Mouse (Mus musculus): ENCODE results near the gene Fgd5. TPM values are rescaled to one million over a fixed set of nuclear protein-coding genes. Genes with fewer than 3 reads are reported as not detected.
"Not testable (repeated sequence)": the region's sequence is repeated elsewhere in the genome, so short reads cannot be mapped to it uniquely, and the experiment has no call there.

Gene Fgd5
- polyA plus RNA-seq (2011; ENCODE audit: insufficient read depth, insufficient read length, low read depth, missing spikeins) = 4.1 and 5.1 TPM in 2 replicates

GRCm38 (mm10) chr6:91978371-91979300 is at the start of gene Fgd5:
TSS of gene Fgd5 (plus strand) at chr6:91978878.
- no peak within 1 kb of the TSS for H3K27ac ChIP-seq (ENCODE audit: insufficient read depth, low read length)

DNA sequence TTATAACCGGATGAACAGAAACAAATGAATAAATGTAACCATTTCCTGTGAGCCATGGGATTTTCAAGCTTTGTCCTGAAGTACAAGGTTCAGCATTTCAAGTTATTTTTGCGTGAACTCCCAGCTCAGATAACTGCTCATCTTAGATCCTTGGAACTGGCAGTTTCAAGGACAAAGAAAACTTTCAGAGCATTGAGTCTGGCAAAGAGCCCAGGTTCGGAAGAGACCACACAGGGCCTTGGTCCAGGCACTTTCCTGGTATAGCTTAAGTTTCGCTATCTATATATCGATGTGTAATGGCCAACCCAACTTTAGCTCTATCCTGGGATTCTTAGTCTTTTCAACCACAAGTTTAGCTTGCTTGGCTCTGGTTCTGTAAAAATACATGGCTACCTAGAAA is 47.4 kb upstream of the Fgd5 start:
- Histone ChIP-seq H3K9me3 (replicated peaks; ENCODE audit: control insufficient read depth, insufficient read depth, low read length, poor library complexity, severe bottlenecking) (no peaks in the 10 kb centered on the region), H3K36me3 (ENCODE audit: control insufficient read depth, insufficient read depth, low read length, poor library complexity, severe bottlenecking) (no peaks in the 10 kb centered on the region), H3K27ac (ENCODE audit: insufficient read depth, low read length) (no peak overlapping the region), H3K4me3 (ENCODE audit: low read depth, low read length) (no peak overlapping the region), H3K4me1 (ENCODE audit: control insufficient read depth, insufficient read depth, low read length) (no peaks in the 10 kb centered on the region), H3K27me3 (ENCODE audit: control insufficient read depth, insufficient read depth, low read length, poor library complexity, severe bottlenecking) (no peaks in the 10 kb centered on the region), H3K9ac (ENCODE audit: low read depth, poor library complexity, severe bottlenecking) (no peak overlapping the region)
- TF ChIP-seq CTCF (IDR thresholded peaks at IDR 0.05; ENCODE audit: low read depth, low read length) (no peak), EP300 (IDR thresholded peaks at IDR 0.05; ENCODE audit: insufficient read depth, low read depth, low read length) (no peak), POLR2A (IDR thresholded peaks at IDR 0.05; ENCODE audit: insufficient read depth, low read length) (no peak)

More at GRCm38 (mm10) chr6:91978371-91979300, at the start of gene Fgd5:
- Histone ChIP-seq H3K4me3 (ENCODE audit: low read depth, low read length) (peak within 1 kb of the TSS; percentile 89), H3K9ac (ENCODE audit: low read depth, poor library complexity, severe bottlenecking) (peak within 1 kb of the TSS; percentile 81), H3K36me3 (ENCODE audit: control insufficient read depth, insufficient read depth, low read length, poor library complexity, severe bottlenecking) (no peaks in the 10 kb centered on the region), H3K9me3 (replicated peaks; ENCODE audit: control insufficient read depth, insufficient read depth, low read length, poor library complexity, severe bottlenecking) (no peaks in the 10 kb centered on the region), H3K27me3 (ENCODE audit: control insufficient read depth, insufficient read depth, low read length, poor library complexity, severe bottlenecking) (peaks cover 2% of the 10 kb centered on the region; the same call in 1 of the 2 replicates), H3K4me1 (ENCODE audit: control insufficient read depth, insufficient read depth, low read length) (no peaks in the 10 kb centered on the region)
- TF ChIP-seq EP300 (IDR thresholded peaks at IDR 0.05; ENCODE audit: insufficient read depth, low read depth, low read length) (no peak), CTCF (IDR thresholded peaks at IDR 0.05; ENCODE audit: low read depth, low read length) (no peak), POLR2A (IDR thresholded peaks at IDR 0.05; ENCODE audit: insufficient read depth, low read length) (no peak)

DNA sequence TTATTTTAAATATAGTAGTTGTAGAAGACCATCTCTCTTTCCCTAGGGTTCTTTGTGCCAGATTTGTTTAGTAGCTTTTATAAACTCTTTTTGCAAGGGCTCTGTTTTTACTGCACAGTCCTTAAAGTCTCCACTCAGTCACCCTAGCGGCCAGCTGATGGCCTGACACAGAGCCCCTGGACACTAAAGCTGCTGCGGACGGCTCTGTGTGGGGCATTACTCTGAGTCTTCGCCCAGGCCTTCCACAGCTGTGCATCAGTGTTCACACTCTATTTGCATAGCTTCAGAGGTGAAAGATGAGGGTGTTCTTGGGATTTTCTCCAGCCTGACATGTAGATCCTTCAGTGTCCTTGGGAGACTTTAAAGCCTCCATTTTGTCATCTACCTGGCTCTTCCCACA is 40.2 kb upstream of the Fgd5 start:
- Histone ChIP-seq H3K27me3 (ENCODE audit: control insufficient read depth, insufficient read depth, low read length, poor library complexity, severe bottlenecking) (no peaks in the 10 kb centered on the region), H3K27ac (ENCODE audit: insufficient read depth, low read length) (no peak overlapping the region), H3K9me3 (replicated peaks; ENCODE audit: control insufficient read depth, insufficient read depth, low read length, poor library complexity, severe bottlenecking) (no peaks in the 10 kb centered on the region), H3K4me3 (ENCODE audit: low read depth, low read length) (no peak overlapping the region), H3K36me3 (ENCODE audit: control insufficient read depth, insufficient read depth, low read length, poor library complexity, severe bottlenecking) (no peaks in the 10 kb centered on the region), H3K9ac (ENCODE audit: low read depth, poor library complexity, severe bottlenecking) (no peak overlapping the region), H3K4me1 (ENCODE audit: control insufficient read depth, insufficient read depth, low read length) (no peaks in the 10 kb centered on the region)
- no peak for TF ChIP-seq CTCF (IDR thresholded peaks at IDR 0.05; ENCODE audit: low read depth, low read length)
- TF ChIP-seq EP300 (IDR thresholded peaks at IDR 0.05; ENCODE audit: insufficient read depth, low read depth, low read length) = no peak
- no peak for TF ChIP-seq POLR2A (IDR thresholded peaks at IDR 0.05; ENCODE audit: insufficient read depth, low read length)

- Histone ChIP-seq H3K9me3 (replicated peaks; ENCODE audit: control insufficient read depth, insufficient read depth, low read length, poor library complexity, severe bottlenecking) (no peaks in the 10 kb centered on the region), H3K4me3 (ENCODE audit: low read depth, low read length) (no peak overlapping the region), H3K27me3 (ENCODE audit: control insufficient read depth, insufficient read depth, low read length, poor library complexity, severe bottlenecking) (no peaks in the 10 kb centered on the region), H3K36me3 (ENCODE audit: control insufficient read depth, insufficient read depth, low read length, poor library complexity, severe bottlenecking) (no peaks in the 10 kb centered on the region), H3K27ac (ENCODE audit: insufficient read depth, low read length) (no peak overlapping the region), H3K9ac (ENCODE audit: low read depth, poor library complexity, severe bottlenecking) (no peak overlapping the region), H3K4me1 (ENCODE audit: control insufficient read depth, insufficient read depth, low read length) (no peaks in the 10 kb centered on the region)
- TF ChIP-seq CTCF (IDR thresholded peaks at IDR 0.05; ENCODE audit: low read depth, low read length) (no peak), POLR2A (IDR thresholded peaks at IDR 0.05; ENCODE audit: insufficient read depth, low read length) (no peak), EP300 (IDR thresholded peaks at IDR 0.05; ENCODE audit: insufficient read depth, low read depth, low read length) (no peak)
Measured at GRCm38 (mm10) chr6:91948426-91948825, 30.3 kb upstream of the Fgd5 start.

DNA sequence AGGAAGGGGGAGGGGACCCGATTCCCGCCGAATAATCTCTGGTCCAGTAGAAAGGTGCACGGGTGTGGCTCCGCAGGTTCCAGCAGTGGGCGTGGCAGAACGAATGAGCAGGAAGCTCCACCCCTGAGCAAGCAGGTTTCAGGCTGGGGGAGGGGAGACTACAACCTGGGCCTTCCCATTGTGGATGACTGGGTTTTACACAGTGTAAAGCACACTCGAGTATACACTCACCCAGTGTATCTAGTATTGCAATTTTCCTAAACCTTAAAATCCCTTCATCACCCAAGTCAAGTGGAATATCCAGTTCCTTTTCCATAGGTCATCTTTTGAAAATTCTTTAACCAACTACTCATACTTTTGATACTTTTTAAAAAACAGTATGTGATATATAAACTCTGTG is 20.7 kb upstream of the Fgd5 start:
- not testable (repeated sequence) for H3K36me3 ChIP-seq (ENCODE audit: control insufficient read depth, insufficient read depth, low read length, poor library complexity, severe bottlenecking); H3K9ac ChIP-seq (ENCODE audit: low read depth, poor library complexity, severe bottlenecking); H3K27me3 ChIP-seq (ENCODE audit: control insufficient read depth, insufficient read depth, low read length, poor library complexity, severe bottlenecking); H3K27ac ChIP-seq (ENCODE audit: insufficient read depth, low read length); H3K9me3 ChIP-seq (replicated peaks; ENCODE audit: control insufficient read depth, insufficient read depth, low read length, poor library complexity, severe bottlenecking); H3K4me3 ChIP-seq (ENCODE audit: low read depth, low read length); H3K4me1 ChIP-seq (ENCODE audit: control insufficient read depth, insufficient read depth, low read length)

GRCm38 (mm10) chr6:91960028-91960811 is 18.5 kb upstream of the Fgd5 start:
- no peak for TF ChIP-seq CTCF (IDR thresholded peaks at IDR 0.05; ENCODE audit: low read depth, low read length)
- TF ChIP-seq EP300 (IDR thresholded peaks at IDR 0.05; ENCODE audit: insufficient read depth, low read depth, low read length) = no peak
- Histone ChIP-seq H3K9ac (ENCODE audit: low read depth, poor library complexity, severe bottlenecking) (no peak overlapping the region), H3K4me3 (ENCODE audit: low read depth, low read length) (no peak overlapping the region), H3K4me1 (ENCODE audit: control insufficient read depth, insufficient read depth, low read length) (no peaks in the 10 kb centered on the region), H3K9me3 (replicated peaks; ENCODE audit: control insufficient read depth, insufficient read depth, low read length, poor library complexity, severe bottlenecking) (no peaks in the 10 kb centered on the region), H3K27me3 (ENCODE audit: control insufficient read depth, insufficient read depth, low read length, poor library complexity, severe bottlenecking) (no peaks in the 10 kb centered on the region), H3K27ac (ENCODE audit: insufficient read depth, low read length) (no peak overlapping the region), H3K36me3 (ENCODE audit: control insufficient read depth, insufficient read depth, low read length, poor library complexity, severe bottlenecking) (no peaks in the 10 kb centered on the region)
